Mouse (Mus musculus) forelimb bud, embryonic 11.5 days (tissue): ENCODE data around the gene Syce1.
"Not testable (repeated sequence)": the region's sequence is repeated elsewhere in the genome, so short reads cannot be mapped to it uniquely, and the experiment has no call there.

ENCODE experiments used
- DNase-seq: peaks from one replicate; pipeline ENCODE4 v3.0.0-alpha.2; 2012; ENCODE audit warnings: low read depth, low spot score

Gene Syce1

DNA sequence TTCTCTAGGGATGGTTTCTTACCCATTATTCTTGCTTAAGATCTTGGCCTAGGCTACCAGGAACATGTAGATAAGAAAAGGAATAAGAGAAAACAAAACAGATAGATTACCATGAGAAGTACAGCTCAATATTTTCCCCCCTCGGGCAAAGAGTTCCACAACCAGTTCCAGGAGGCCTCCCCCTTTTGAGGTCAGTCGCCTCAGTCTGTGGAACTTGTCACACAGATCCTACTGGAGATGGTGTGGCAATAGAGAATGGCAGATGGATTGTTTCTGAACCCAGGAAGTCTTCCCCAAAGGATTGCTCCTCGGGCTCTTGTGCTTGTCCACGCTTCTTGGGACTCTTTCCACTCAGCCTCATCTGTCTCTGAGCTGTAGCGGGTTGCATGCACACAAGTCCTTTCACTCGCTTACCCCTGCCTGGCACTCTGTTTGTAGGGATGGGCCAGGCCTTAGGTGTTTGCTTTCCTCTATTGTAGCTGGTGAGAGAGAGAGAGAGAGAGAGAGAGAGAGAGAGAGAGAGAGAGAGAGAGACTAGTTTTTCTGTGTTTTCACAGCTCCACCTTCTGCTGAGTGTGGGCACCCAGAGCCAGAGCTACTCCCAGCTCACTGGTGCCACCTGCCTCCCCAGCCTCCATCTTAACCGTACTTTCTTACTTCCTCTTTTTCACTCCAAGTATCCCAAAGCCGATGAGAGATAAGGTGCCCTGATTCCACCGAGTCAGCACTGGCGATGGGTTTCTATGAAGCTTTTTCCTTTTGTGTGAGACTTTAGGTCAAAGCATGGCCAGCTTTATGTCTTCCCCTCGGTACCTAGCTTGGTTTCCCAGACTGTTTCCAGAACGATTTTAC is 21.5 kb downstream of the Syce1 start:
- DNase-seq = no peak

DNA sequence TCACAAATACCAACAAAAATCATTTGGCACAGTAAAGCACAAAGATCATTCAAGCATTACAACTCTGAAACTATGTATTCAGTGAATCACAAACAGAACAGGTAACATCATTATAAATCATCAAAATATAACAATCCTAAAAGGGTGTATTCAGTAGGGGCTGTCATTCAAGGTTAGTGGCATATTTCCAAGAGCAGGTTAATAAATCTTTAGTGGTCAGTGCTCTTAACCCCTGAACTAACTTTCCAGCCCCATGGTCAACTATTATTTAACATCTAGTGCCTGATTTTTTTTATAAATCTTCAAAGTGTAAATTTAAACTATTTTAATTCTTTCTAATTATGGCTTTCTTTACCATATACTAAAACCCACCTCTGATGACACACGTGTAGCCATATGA is 22.3 kb downstream of the Syce1 start:
- not testable (repeated sequence) for DNase-seq

DNA sequence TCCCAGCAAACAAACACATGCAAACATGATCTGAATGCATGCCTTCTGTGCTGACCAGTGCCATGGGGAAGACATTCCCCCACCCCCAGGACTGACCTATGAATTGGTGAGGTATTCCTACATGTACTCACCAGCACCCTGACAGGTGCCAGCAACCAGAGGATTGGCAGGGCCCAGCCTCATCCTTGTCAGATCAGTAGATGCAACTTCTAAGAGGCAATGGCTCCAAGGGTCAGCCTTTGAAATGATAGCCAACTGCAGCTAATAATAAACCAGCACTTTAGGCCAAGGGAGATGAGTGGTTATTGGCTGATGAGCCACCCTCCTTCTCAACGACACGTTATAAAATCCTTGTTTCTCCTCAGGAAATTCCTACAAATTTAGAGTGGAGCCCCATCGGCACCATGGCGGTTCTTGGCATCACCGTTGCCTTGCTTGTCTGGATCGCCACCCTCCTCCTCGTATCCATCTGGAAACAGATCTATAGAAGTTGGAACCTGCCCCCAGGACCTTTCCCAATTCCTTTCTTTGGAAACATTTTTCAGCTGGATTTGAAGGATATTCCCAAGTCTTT is 24.1 kb downstream of the Syce1 start, which contains the start of gene Cyp2e1:
Gene Cyp2e1, plus strand, starts transcription at position 293 of the 574 bp plus-strand sequence.
- no peak for DNase-seq

DNA sequence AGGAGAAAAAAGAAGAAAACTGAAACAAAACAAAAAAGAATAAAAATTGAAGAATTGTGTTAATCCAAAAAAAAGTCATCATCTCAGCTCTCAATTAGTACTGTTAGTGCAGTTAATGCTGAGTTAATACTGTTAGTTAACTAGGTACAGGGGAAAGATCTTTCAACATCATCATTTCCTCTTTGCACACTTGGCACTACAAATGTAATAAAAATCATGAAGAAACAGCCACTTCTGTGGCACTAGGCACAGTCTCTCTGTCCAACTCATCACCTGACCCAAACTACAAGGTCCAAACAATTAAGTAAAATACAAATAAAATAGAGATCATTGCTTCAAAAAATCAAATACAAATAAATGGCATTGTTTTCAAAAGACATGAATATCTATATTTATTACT is 27.0 kb downstream of the Syce1 start:
- DNase-seq = no peak

DNA sequence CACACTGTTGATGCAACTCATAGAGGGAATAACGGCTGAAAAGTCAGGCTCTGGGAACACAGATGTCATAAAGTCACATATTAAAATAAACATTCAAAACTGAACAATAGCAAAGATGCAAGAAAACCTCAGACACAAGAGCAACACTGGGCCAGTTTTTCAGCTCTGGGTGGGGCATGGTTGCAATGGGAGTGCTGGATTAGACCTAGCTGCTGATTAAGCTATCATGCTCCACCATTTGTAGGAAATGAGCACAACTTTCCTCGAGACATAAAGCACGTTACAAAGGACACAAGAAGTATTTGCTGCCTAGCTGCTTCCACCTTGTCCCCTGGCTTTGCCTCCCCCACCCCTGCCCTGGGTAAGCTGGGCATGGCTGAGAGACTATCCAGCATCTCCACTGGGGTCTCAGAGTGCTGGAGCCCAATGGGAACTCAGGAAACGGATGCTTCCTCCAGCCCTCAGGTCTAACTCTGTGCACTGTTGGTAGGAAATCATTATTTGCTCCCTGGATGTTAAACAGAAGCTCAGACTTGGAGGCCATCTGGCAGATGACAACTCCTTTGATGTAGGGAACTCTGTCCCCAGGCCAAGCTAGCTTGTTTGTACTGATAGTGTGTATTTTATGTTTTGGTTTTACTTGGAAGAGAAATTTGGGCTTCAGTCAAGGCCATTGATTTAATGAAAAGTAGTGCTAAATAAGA is 31.3 kb downstream of the Syce1 start:
- DNase-seq = no peak

DNA sequence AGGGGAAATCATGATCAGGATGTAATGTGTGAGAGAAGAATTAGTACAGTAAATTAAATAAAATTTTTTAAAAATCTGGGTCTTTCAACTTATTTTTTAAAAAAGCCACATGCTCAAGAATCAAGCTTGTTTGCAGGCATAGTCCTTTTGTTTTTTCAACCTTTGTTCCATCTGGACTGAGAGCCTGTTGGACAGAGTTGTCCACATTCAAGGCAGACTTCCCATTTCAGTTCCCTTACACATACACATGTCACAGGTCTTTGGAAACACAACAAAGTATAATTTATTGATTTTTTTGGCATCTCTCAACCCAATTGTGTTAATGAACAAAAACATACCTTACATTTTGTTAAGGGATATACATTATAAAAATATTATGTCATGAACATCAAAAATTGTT is 33.1 kb downstream of the Syce1 start:
- no peak for DNase-seq

GRCm38 (mm10) chr7:140748827-140749160 is 38.9 kb downstream of the Syce1 start:
- no peak for DNase-seq

DNA sequence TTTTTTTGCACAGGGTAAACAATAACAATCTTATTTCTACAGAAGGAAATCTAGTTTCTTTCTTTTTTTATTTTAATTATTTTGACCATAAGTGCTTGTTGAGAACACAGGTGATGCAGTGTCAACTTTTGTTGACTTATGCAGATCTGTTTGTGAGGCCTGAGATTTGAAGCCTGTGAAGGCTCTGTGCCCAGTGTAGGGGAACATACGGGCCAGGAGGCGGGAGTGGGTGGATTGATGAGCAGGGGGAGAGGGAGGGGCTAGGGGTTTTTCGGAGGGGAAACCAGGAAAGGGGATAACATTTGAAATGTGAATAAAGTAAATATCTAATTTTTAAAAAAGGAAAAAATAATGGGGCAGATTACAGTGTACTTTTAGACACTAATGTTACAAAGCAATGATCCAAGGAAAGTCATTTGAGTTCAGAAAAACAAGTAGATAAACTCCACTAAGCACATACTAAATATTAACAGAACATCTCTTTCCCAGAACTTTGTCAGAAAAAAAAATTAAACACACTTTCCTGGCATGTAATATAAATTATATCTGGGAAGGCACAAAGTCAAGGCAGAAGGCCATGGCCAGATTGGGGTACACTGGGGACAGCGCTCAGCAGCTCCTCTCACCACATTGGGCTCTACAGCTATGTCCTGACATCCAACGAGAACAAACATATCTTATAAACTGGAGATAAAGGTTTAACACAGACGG is 39.4 kb downstream of the Syce1 start:
- DNase-seq = no peak

- DNase-seq = no peak
These were observed 40.2 kb downstream of the Syce1 start for GRCm38 (mm10) chr7:140747402-140747801.

DNA sequence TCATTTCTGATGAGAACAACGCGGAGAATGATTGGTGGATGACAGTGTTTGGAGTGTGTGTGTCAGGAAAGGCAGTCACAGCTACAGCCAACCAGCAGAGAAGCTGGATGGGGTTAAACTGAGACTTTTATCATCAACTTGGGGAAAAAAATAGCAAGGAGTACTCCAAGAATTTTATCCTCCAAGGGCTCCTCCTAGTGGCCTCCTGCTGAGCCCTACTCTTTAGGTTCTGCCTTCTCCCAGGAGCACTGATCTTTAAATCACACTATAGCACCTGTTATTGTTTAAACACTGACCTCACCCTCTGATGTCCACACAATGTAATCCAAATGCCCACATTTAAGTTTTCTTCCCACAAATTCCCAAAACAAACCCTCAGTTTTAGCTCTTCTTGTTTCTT is 54.5 kb downstream of the Syce1 start:
- DNase-seq = no peak
